Mouse (Mus musculus): ENCODE measurements around the gene Sbno2.

Sbno2 gene

GRCm38 (mm10) chr10:80018739-80019297 is 86.6 kb downstream of the Sbno2 start:
- no peak for DNase-seq (ENCODE audit: low read depth, low spot score)

- DNase-seq (ENCODE audit: low read depth, low spot score): no peak
Measured at GRCm38 (mm10) chr10:80017771-80018170, 87.6 kb downstream of the Sbno2 start.

- DNase-seq (ENCODE audit: low read depth, low spot score): no peak
Measured at GRCm38 (mm10) chr10:80017361-80017760, 88.0 kb downstream of the Sbno2 start.

GRCm38 (mm10) chr10:80016931-80017330 is 88.4 kb downstream of the Sbno2 start:
- no peak for DNase-seq (ENCODE audit: low read depth, low spot score)

- DNase-seq (ENCODE audit: low read depth, low spot score): no peak
Measured at GRCm38 (mm10) chr10:80016511-80016910, 88.9 kb downstream of the Sbno2 start, which contains the start of gene Arhgap45. Gene Arhgap45, plus strand, starts transcription at chr10:80016653.

- no peak for DNase-seq (ENCODE audit: low read depth, low spot score)
Measured at GRCm38 (mm10) chr10:80015583-80015982, 89.8 kb downstream of the Sbno2 start.

GRCm38 (mm10) chr10:80014484-80015290 is 90.7 kb downstream of the Sbno2 start:
- DNase-seq (ENCODE audit: low read depth, low spot score): no peak

- no peak for DNase-seq (ENCODE audit: low read depth, low spot score)
Measured at GRCm38 (mm10) chr10:80013609-80014008, 91.8 kb downstream of the Sbno2 start.

GRCm38 (mm10) chr10:80011740-80012139 is 93.6 kb downstream of the Sbno2 start:
- no peak for DNase-seq (ENCODE audit: low read depth, low spot score)

Data from forelimb bud, embryonic 11.5 days (tissue).